Mouse (Mus musculus): ENCODE results near the gene Bcl2l13.
"Not testable (repeated sequence)": the region's sequence is repeated elsewhere in the genome, so short reads cannot be mapped to it uniquely, and the experiment has no call there.

The Bcl2l13 gene

GRCm38 (mm10) chr6:120830866-120831608, 5.0 kb upstream of the Bcl2l13 start:
- DNase-seq (ENCODE audit: low read depth, low spot score) = no peak

GRCm38 (mm10) chr6:120832097-120832496, 3.9 kb upstream of the Bcl2l13 start:
- no peak for DNase-seq (ENCODE audit: low read depth, low spot score)

- DNase-seq (ENCODE audit: low read depth, low spot score) = no peak
These were observed 1.2 kb upstream of the Bcl2l13 start for GRCm38 (mm10) chr6:120834766-120835321.

GRCm38 (mm10) chr6:120836389-120837151, 558 bp downstream of the Bcl2l13 start:
- DNase-seq (ENCODE audit: low read depth, low spot score) = no peak

GRCm38 (mm10) chr6:120837152-120837530, 1.1 kb downstream of the Bcl2l13 start:
- DNase-seq (ENCODE audit: low read depth, low spot score) = no peak

GRCm38 (mm10) chr6:120840258-120840657, 4.2 kb downstream of the Bcl2l13 start:
- no peak for DNase-seq (ENCODE audit: low read depth, low spot score)

- no peak for DNase-seq (ENCODE audit: low read depth, low spot score)
These were observed 5.7 kb downstream of the Bcl2l13 start for GRCm38 (mm10) chr6:120841754-120842153.

GRCm38 (mm10) chr6:120850720-120851119, 14.7 kb downstream of the Bcl2l13 start:
- not testable (repeated sequence) for DNase-seq (ENCODE audit: low read depth, low spot score)

GRCm38 (mm10) chr6:120854413-120854812, 18.4 kb downstream of the Bcl2l13 start:
- no peak for DNase-seq (ENCODE audit: low read depth, low spot score)

- no peak for DNase-seq (ENCODE audit: low read depth, low spot score)
These were observed 22.3 kb downstream of the Bcl2l13 start for GRCm38 (mm10) chr6:120858217-120858711.

- no peak for DNase-seq (ENCODE audit: low read depth, low spot score)
These were observed 24.1 kb downstream of the Bcl2l13 start for GRCm38 (mm10) chr6:120860079-120860478.

- DNase-seq (ENCODE audit: low read depth, low spot score) = no peak
These were observed 30.2 kb downstream of the Bcl2l13 start for GRCm38 (mm10) chr6:120866051-120866814.

GRCm38 (mm10) chr6:120868824-120869223, 32.8 kb downstream of the Bcl2l13 start:
- no peak for DNase-seq (ENCODE audit: low read depth, low spot score)

- DNase-seq (ENCODE audit: low read depth, low spot score) = no peak
These were observed 35.3 kb downstream of the Bcl2l13 start for GRCm38 (mm10) chr6:120871286-120871685.

- no peak for DNase-seq (ENCODE audit: low read depth, low spot score)
These were observed 37.9 kb downstream of the Bcl2l13 start for GRCm38 (mm10) chr6:120873874-120874273.

- DNase-seq (ENCODE audit: low read depth, low spot score) = no peak
These were observed 43.0 kb downstream of the Bcl2l13 start for GRCm38 (mm10) chr6:120879046-120879445.

GRCm38 (mm10) chr6:120884436-120884835, 48.4 kb downstream of the Bcl2l13 start:
- no peak for DNase-seq (ENCODE audit: low read depth, low spot score)

- no peak for DNase-seq (ENCODE audit: low read depth, low spot score)
These were observed 50.7 kb downstream of the Bcl2l13 start for GRCm38 (mm10) chr6:120886696-120887095.

GRCm38 (mm10) chr6:120894089-120894488, 58.1 kb downstream of the Bcl2l13 start:
- DNase-seq (ENCODE audit: low read depth, low spot score) = no peak

GRCm38 (mm10) chr6:120894524-120894923, 58.5 kb downstream of the Bcl2l13 start:
- no peak for DNase-seq (ENCODE audit: low read depth, low spot score)

- DNase-seq (ENCODE audit: low read depth, low spot score) = peak; percentile 70
These were observed 62.3 kb downstream of the Bcl2l13 start for GRCm38 (mm10) chr6:120898188-120898833.

Measured in mesoderm, embryonic 11.5 days (tissue).